Mouse (Mus musculus) erythroblast, embryonic 14.5 days (primary cell): Measurements from ENCODE around the gene 1700030K09Rik. TPM values are rescaled to one million over a fixed set of nuclear protein-coding genes. Genes with fewer than 3 reads are reported as not detected.
A peak's percentile ranks its signal among the peaks of the same experiment; 100 is the strongest.

ENCODE experiments used
- H3K27me3 ChIP-seq: 2 replicates; pipeline ENCODE4 v1.6.1; 2012; ENCODE audit warnings: inconsistent platforms; ENCODE audit not compliant: control insufficient read depth
- H3K36me3 ChIP-seq: 2 replicates; pipeline ENCODE4 v1.6.1; 2012; ENCODE audit warnings: mild to moderate bottlenecking, inconsistent platforms; ENCODE audit not compliant: control insufficient read depth
- H3K4me1 ChIP-seq: 2 replicates; pipeline ENCODE4 v1.6.1; 2012; ENCODE audit warnings: inconsistent platforms; ENCODE audit not compliant: control insufficient read depth
- H3K4me3 ChIP-seq: replicated peaks from 2 replicates; pipeline ENCODE3; 2012; ENCODE audit warnings: moderate library complexity, mild to moderate bottlenecking, inconsistent platforms
- H3K9me3 ChIP-seq: 2 replicates; pipeline ENCODE4 v1.6.1; 2012; ENCODE audit warnings: low read length, inconsistent platforms, mixed read lengths; ENCODE audit not compliant: control insufficient read depth
- GATA1 ChIP-seq: IDR thresholded peaks from 2 replicates; pipeline ENCODE4 v1.6.1; 2012; ENCODE audit warnings: low read length, inconsistent platforms, mixed read lengths
- TAL1 ChIP-seq: IDR thresholded peaks from 3 replicates; pipeline ENCODE4 v1.6.1; 2012; ENCODE audit warnings: low read length, inconsistent platforms, mixed read lengths
- polyA plus RNA-seq: library from polyadenylated mRNA; stranded (reverse); fragments of >175 nt; gene quantifications from 2 replicates; pipeline ENCODE4 v1.2.3, GENCODE M21; 2012

The 1700030K09Rik gene
- polyA plus RNA-seq, 1 experiment = 0.08 TPM

- TF ChIP-seq GATA1 (no peak), TAL1 (no peak)
- H3K36me3 ChIP-seq = peaks cover 54% of the 10 kb centered on the region
- H3K27me3 ChIP-seq = no peaks in the 10 kb centered on the region
- peaks cover 3% of the 10 kb centered on the region for H3K9me3 ChIP-seq
- no peak overlapping the region for H3K4me3 ChIP-seq
- peaks cover 13% of the 10 kb centered on the region for H3K4me1 ChIP-seq
These were observed 10.2 kb downstream of the 1700030K09Rik start for GRCm38 (mm10) chr8:72453904-72454303.

GRCm38 (mm10) chr8:72455317-72455716 lies 11.6 kb downstream of the 1700030K09Rik start:
- no peak overlapping the region for H3K4me3 ChIP-seq
- H3K27me3 ChIP-seq = no peaks in the 10 kb centered on the region
- H3K9me3 ChIP-seq = peaks cover 3% of the 10 kb centered on the region
- H3K36me3 ChIP-seq = peaks cover 55% of the 10 kb centered on the region
- TF ChIP-seq GATA1 (no peak), TAL1 (no peak)
- H3K4me1 ChIP-seq = peaks cover 11% of the 10 kb centered on the region

DNA sequence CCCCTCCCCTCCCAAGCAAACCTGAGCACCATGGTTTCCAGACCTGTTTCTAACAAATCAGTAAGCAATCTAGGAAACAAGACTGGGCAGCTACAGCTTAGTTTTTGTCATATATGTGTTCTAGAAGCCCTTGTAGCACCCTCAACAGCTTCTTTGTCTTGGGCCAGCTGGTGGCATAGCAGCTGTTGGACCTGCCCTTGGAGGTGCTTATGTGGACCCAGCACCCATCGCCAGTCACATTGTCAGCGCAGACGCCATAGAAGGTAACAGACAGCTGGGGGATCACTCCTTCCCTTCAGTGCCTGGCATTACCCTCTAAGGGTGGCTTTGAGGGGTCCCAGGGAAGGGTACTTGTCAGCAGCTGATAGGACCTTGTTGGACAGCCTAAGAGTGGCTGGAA lies 14.1 kb downstream of the 1700030K09Rik start:
- H3K4me3 ChIP-seq = no peak overlapping the region
- H3K36me3 ChIP-seq = peaks cover 72% of the 10 kb centered on the region
- no peak for TF ChIP-seq GATA1
- no peak for TF ChIP-seq TAL1
- no peaks in the 10 kb centered on the region for H3K27me3 ChIP-seq
- H3K9me3 ChIP-seq = peaks cover 3% of the 10 kb centered on the region
- H3K4me1 ChIP-seq = no peaks in the 10 kb centered on the region

DNA sequence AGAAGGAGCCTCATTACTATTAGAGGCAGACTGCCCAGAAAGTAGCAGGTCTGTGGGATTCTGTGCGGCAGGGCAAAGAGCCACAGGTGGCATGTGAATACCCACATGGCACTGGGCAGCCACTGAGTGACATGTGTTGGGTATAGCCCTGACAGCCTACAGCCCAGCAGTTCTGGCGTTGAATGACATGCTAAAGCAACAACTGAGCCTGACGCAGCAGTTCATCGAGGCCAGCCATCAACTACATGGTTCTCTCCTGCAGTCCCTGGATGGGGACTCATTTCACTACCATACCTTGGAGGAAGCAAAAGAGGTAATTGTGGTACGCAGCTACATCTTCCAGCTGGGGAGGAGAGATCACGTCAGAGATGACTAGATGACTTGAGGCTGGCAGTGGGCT lies 14.8 kb downstream of the 1700030K09Rik start:
- Histone ChIP-seq H3K4me3 (no peak overlapping the region), H3K9me3 (peaks cover 3% of the 10 kb centered on the region), H3K4me1 (no peaks in the 10 kb centered on the region), H3K27me3 (no peaks in the 10 kb centered on the region), H3K36me3 (peaks cover 74% of the 10 kb centered on the region)
- TF ChIP-seq GATA1 (no peak), TAL1 (no peak)

DNA sequence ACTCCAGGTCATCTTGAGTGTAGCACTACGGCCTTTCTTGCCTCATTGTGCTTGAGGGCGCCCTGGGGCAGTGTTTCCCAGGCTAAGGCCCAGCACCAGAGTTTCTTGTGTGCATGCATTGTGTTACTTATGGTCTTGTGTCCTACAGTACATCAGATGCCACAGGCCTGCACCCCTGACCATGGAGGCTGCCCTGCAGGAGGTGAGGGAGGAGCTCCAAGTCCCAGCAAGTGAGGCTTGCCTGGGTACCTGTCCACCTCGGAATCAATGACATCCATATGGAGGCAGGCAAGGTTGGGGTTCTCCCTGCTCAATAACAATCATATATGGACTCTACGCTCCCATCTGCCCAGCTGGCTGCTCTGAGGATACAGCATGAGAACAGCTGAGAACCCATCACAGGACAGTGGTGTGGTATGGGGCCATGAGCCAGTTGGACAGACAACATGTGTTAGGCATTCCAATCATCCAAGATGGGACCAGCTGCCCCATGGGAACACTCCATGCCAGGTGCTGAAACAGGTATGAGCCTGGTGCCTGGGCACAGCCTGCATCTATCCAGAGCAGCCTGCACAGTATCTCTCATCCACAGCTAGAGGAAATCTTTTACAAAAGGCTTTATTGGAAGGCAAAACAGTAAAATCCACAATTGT lies 16.3 kb downstream of the 1700030K09Rik start:
- no peaks in the 10 kb centered on the region for H3K27me3 ChIP-seq
- H3K4me1 ChIP-seq = no peaks in the 10 kb centered on the region
- no peak overlapping the region for H3K4me3 ChIP-seq
- peaks cover 78% of the 10 kb centered on the region for H3K36me3 ChIP-seq
- TF ChIP-seq TAL1 (no peak), GATA1 (no peak)
- no peaks in the 10 kb centered on the region for H3K9me3 ChIP-seq

- no peaks in the 10 kb centered on the region for H3K27me3 ChIP-seq
- peaks cover 100% of the 10 kb centered on the region for H3K36me3 ChIP-seq
- no peaks in the 10 kb centered on the region for H3K9me3 ChIP-seq
- H3K4me3 ChIP-seq = no peak overlapping the region
- TF ChIP-seq TAL1 (no peak), GATA1 (no peak)
- no peaks in the 10 kb centered on the region for H3K4me1 ChIP-seq
These were observed 20.5 kb downstream of the 1700030K09Rik start for GRCm38 (mm10) chr8:72464211-72464610.

GRCm38 (mm10) chr8:72469243-72469642 lies 25.6 kb downstream of the 1700030K09Rik start:
- H3K4me3 ChIP-seq = no peak overlapping the region
- H3K9me3 ChIP-seq = no peaks in the 10 kb centered on the region
- no peaks in the 10 kb centered on the region for H3K27me3 ChIP-seq
- TF ChIP-seq TAL1 = no peak
- no peak for TF ChIP-seq GATA1
- H3K36me3 ChIP-seq = peaks cover 93% of the 10 kb centered on the region
- H3K4me1 ChIP-seq = peaks cover 25% of the 10 kb centered on the region

- peaks cover 29% of the 10 kb centered on the region for H3K4me1 ChIP-seq
- H3K4me3 ChIP-seq = no peak overlapping the region
- no peaks in the 10 kb centered on the region for H3K9me3 ChIP-seq
- TF ChIP-seq TAL1 (no peak), GATA1 (no peak)
- peaks cover 86% of the 10 kb centered on the region for H3K36me3 ChIP-seq
- H3K27me3 ChIP-seq = no peaks in the 10 kb centered on the region
These were observed 26.3 kb downstream of the 1700030K09Rik start for GRCm38 (mm10) chr8:72469984-72470383.

DNA sequence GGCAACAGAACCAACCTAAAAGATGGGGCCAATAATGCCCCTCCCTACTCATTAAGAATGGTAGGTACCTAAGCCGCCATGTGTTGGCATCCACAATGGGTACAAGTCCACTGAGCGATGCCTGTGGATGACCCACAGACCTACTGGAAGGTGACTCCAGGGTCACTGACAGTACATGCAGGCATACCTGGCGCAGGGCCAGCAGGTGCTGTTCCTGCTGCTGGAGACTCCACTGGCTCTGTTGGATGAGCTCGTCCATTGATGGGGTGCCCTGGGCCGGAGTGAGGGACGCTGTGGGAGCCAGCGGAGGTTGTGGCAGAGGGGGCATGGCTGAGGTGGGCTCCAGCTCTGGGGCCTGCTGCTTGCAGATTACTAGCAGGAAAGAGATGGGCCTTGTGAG lies 27.0 kb downstream of the 1700030K09Rik start:
- no peaks in the 10 kb centered on the region for H3K9me3 ChIP-seq
- H3K4me1 ChIP-seq = peaks cover 34% of the 10 kb centered on the region
- TF ChIP-seq GATA1 (no peak), TAL1 (no peak)
- H3K27me3 ChIP-seq = no peaks in the 10 kb centered on the region
- H3K4me3 ChIP-seq = no peak overlapping the region
- H3K36me3 ChIP-seq = peaks cover 79% of the 10 kb centered on the region

GRCm38 (mm10) chr8:72474826-72475546 lies 31.3 kb downstream of the 1700030K09Rik start, which contains the start of gene Cherp:
Gene Cherp, minus strand, starts transcription at chr8:72475226.
- Histone ChIP-seq H3K9me3 (no peaks in the 10 kb centered on the region), H3K4me1 (peaks cover 44% of the 10 kb centered on the region), H3K27me3 (no peaks in the 10 kb centered on the region), H3K4me3 (peak within 1 kb of the TSS; percentile 90), H3K36me3 (peaks cover 47% of the 10 kb centered on the region)
- TF ChIP-seq TAL1 = no peak
- no peak for TF ChIP-seq GATA1
